Mouse (Mus musculus) spleen, adult 2 months (tissue): ENCODE measurements around the gene Nes.

Experiments
- CTCF ChIP-seq: fragments of 200-500 bp; IDR thresholded peaks from 2 replicates; pipeline ENCODE4 v1.5.1; 2011; ENCODE audit warnings: mild to moderate bottlenecking, inconsistent platforms; ENCODE audit not compliant: insufficient read depth, insufficient read length, insufficient replicate concordance; ENCODE audit errors: extremely low read depth
- POLR2A ChIP-seq: fragments of 200-500 bp; IDR thresholded peaks from 2 replicates; pipeline ENCODE4 v1.6.1; 2011; ENCODE audit warnings: low read depth, low read length, inconsistent platforms

DNA sequence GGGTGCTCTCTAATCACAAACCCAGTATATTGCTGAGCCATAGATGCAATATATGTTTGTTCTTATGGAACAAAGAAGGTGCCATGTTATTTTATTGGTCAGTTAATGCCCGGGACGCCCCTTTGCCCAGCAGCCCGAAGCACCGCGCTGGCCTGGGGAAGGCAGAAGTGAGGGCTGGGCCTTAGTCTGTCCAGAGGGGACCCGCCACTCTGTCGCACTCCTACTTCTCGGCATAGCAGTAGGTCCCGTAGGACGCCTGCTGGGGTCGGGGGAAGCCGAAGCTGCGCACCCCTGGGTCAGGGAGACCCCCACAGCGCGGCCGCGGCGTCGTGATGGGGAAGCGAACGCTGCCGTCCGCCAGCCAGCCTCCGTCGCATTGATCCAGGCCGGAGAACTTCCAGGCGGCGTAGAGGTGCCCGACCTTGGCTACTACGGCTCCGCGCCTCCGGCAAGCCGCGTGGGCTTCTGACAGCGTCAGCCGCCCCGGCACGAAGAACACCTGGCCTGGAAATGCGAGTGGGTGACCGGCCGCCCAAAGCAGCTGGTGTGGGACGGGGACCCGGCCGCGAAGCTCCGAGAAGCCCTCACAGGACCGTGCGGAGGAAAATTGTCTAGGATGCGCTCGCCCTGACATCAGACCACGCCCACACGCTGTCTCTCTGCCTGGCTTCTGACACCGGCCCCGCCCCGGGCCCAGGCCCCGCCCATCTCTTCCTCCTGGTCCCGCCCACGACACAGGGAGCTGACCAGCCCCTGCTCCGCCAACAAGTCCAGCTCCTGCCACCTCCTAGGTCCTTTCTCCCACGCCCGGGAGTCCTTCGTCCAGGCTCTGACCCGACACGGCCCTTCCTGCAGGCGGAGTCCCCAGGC lies 51.7 kb downstream of the Nes start:
- TF ChIP-seq CTCF: no peak
- TF ChIP-seq POLR2A: no peak
